Mouse (Mus musculus) cerebral cortex, adult 2 months (tissue): ENCODE measurements around the gene Ctag2.

Experiments
- WGBS: fragments of 180-500 bp; shearing (Covaris S2); methylation state at CpG from one replicate; pipeline ENCODE4 v1.1.7; 2018; 5-methylcytosine and 5-hydroxymethylcytosine counted together

Ctag2 gene

DNA sequence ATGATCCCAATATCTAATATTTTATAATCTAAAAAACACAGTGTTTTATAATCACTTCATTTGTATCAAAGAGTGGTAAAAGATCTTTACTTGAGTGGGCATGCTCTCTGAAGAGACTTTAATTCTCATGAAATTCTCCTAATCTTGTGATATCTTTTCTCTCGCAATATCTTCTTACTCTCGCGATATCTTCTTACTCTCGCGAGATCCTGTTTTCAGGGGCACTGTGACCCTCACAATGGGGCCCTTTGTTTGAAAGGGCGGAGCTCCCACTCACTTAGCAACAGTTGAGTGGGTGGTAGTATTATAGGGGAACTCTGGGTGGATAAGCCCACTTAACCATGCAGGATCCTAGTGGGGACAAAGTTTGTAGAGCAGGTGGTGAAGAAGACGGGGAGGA lies at the start of gene Ctag2:
TSS of gene Ctag2 (plus strand) at position 301 of the 400 bp plus-strand sequence.
- WGBS: 88% methylated on average over 7 of the region's 7 CpGs
